Mouse (Mus musculus): Measurements from ENCODE around the gene Skor1.

Gene Skor1

DNA sequence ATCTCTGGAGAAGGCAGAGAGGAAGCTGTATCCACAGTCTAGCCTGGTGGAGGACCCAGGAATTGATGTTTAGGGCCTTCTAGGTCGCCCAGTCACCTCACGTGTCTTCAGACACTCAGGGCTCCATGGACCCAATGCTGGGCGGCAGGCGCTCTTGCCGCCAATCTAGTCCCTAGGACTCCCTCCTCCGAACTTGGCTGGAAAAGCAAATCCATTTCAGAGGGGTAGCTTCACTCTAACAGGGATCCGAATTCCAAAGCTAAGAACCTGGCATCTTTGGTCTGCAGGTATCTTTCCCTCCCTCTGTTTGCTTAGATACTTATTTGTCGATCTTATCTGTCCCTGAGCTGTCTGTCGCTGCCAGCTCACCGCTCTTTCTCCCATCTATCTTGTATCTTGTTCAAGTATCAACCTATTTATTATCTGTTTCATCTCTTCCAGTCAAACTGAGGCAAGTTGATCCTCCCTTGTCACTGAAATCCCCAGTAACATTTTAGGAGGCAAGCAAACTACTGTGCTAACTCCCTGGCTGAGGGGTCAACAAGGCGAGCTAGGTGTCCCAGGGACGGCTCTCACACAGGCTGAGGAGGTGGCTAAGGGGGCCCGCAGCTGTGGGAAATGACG, 863 bp downstream of the Skor1 start:
- DNase-seq: no peak

GRCm38 (mm10) chr9:63147296-63147695, 1.5 kb downstream of the Skor1 start:
- no peak for DNase-seq

DNA sequence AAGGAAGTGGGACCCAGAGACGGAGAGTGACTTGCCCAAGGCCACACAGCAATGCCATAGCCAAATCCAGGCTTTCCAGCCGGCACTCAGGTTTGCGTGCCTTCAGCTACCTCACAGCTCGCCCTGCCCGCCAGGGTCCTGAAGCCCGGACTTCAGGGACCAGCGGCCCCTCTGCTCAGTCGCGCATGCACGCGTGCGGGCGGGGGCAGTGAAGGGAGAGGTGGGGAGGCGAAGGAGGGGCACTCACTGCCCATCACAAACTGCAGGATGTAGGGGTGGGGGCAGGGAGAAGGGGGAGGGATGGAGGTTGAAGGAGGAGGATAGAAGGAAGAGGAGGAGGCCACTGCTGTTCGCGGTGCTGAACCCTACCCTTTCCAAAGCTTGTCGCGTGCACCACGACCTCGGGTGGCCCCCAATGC, 1.9 kb downstream of the Skor1 start:
- DNase-seq: no peak

- no peak for DNase-seq
Observed at GRCm38 (mm10) chr9:63146126-63146855, 2.5 kb downstream of the Skor1 start.

- no peak for DNase-seq
Observed at GRCm38 (mm10) chr9:63145249-63146125, 3.3 kb downstream of the Skor1 start.

- no peak for DNase-seq
Observed at GRCm38 (mm10) chr9:63144502-63145248, 4.1 kb downstream of the Skor1 start.

- no peak for DNase-seq
Observed at GRCm38 (mm10) chr9:63143641-63144501, 4.9 kb downstream of the Skor1 start.

- DNase-seq: no peak
Observed at GRCm38 (mm10) chr9:63143227-63143626, 5.5 kb downstream of the Skor1 start.

DNA sequence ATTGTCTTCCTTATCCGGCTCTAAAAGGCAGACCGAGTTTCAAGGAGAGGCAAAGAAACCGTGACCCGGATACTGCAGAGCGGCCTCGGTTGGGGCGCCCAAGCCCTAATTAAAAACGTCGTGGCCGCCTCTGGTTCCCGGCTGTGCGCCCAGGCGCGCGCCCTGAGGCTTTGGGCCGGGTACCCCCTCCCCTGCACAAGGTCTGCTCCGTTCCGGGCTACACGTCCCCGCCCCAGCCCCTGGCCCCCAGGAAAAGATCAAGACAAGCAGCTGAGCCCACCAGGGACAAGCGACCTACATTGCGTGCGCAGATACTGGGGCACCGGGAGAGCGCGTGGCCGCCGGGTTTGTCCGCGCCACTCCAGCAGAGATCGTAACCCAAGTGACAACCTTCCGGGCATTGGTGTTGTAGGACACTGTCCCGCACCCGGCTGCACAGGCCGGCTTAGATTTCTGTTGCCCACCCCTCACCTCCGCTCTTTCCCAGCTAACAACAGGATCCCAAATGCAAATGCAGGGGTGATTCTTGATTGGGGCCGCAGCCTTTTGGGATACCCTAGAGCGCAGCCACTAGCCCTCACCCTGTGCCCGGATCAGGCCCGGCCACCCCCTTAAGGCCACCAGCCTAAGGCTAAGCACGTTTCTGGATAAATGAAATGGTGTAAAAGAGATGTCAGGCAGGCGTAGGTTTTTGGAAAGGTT, 6.3 kb downstream of the Skor1 start:
- DNase-seq: no peak

DNA sequence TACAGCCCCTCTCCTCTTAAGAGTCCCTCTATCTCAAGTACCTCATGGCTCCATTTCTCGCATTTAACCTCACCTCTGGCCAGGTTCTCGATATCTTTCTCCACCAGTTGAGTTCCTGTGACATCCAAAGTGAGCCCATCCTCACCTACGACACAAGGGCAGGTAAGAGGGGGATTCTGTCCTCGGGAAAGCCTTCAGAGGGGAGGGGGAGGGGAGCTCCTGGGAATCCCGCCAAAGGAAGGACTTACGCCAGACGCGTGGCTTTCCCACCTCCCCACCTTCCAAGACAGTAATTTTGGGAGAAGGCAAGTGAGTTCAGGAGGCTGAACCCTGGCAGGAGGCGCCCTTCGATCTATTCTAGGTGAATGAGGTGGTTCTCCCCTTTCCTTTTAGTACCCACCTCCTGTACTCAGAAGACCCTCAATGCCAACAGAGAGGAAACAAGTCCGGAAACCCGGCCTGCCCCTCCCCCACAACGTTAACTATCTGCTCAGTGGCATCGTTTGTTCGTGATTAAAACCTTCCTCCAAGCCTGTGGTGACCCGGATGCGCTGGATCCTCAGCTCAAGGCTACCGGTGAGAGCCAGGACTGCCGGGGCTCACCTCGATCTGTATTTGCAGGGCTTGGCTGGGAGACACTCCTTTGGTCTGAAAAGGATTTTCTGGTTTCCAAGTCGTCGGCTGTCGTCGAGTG, 7.0 kb downstream of the Skor1 start:
- DNase-seq: no peak

GRCm38 (mm10) chr9:63140211-63140610, 8.6 kb downstream of the Skor1 start:
- no peak for DNase-seq

- DNase-seq: no peak
Observed at GRCm38 (mm10) chr9:63139661-63140060, 9.1 kb downstream of the Skor1 start.

GRCm38 (mm10) chr9:63138481-63138967, 10.2 kb downstream of the Skor1 start:
- DNase-seq: peak; percentile 31 to 46

GRCm38 (mm10) chr9:63137615-63137915, 11.2 kb downstream of the Skor1 start:
- no peak for DNase-seq

DNA sequence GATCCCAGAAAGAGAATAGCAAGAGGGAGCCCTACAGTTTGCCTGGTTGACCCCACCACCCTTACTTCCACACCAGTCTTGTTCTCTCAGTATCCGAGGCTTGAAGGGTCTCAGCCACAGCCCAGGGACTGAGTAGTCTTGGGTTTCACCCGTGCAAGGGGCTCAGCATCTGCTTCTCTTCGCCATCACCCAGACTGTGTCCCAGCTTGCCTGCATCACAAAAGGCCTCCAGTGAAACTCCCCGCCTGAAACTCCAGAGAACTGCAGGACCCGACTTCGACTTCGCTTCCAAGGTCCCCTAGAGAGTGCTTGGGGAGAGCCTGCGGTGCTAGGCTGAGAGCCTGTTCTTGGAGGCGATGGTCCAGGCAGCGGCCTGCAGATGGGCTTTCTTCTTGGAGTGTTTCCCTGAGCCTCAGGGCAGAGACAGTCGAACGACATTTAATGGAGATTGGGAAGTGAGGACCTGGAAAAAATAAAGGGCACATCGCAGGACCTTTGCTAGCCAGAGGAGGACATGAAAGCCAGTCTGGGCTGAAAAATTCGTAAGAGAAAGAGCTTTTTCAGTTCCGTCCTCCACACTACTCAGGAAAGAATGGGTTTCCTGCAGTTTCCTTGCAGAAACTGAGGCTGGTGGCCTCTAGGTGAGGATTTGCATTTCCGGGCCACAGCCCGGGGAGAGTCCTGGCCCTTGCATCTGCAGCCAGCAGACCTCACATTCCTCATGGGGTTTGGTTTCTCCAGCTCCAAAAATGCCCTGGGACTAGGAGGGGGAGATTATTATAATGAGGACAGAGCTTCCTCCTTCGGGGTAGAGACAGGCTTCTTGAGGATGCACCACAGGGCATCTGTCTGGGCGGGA, 11.8 kb downstream of the Skor1 start:
- DNase-seq: no peak

- DNase-seq: no peak
Observed at GRCm38 (mm10) chr9:63136241-63136640, 12.5 kb downstream of the Skor1 start.

DNA sequence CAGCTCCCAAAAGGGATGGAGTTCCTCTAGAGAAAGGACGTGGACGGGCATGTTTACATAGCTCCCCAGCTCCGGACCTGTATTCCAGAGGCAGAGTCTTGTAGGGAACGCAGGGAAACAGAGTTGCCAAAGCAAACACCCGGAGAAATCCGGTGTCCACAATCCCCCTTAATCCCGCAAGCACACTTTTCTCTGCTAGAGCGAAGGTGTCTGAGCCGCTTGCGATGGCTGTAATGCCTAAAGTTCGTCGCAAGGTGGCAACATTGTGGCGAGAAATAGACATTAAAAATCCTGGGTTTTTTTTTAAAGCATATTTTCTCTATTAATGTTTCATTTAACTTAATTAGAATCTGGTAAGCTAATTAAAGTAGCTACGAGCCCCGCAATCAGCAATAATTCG, 13.0 kb downstream of the Skor1 start:
- peak in 1 of 2 experiments; percentile 71 for DNase-seq

- DNase-seq: no peak
Observed at GRCm38 (mm10) chr9:63135356-63135755, 13.4 kb downstream of the Skor1 start.

GRCm38 (mm10) chr9:63133659-63134058, 15.1 kb downstream of the Skor1 start:
- DNase-seq: no peak
